Mouse (Mus musculus) heart, postnatal 0 days (tissue): ENCODE measurements around the gene Polr2h.

Experiments
- CTCF ChIP-seq: IDR thresholded peaks from 2 replicates; pipeline ENCODE4 v1.5.1; 2016; ENCODE audit warnings: antibody characterized with exemption, control low read depth, low read depth
- EP300 ChIP-seq: IDR thresholded peaks from 2 replicates; pipeline ENCODE4 v1.6.1; 2016; ENCODE audit warnings: antibody characterized with exemption, low read depth

GRCm38 (mm10) chr16:20694781-20695180 lies 22.7 kb upstream of the Polr2h start:
- TF ChIP-seq CTCF (no peak), EP300 (no peak)
